Mouse (Mus musculus): ENCODE results near the gene Zglp1. TPM values are rescaled to one million over a fixed set of nuclear protein-coding genes. Genes with fewer than 3 reads are reported as not detected.

Zglp1 gene
- polyA plus RNA-seq, 1 experiment from 2014 or later, result 0.68 TPM

- H3K9me3 ChIP-seq, result no peaks in the 10 kb centered on the region
- 97% methylated on average over 9 of the region's 9 CpGs for WGBS
- H3K4me1 ChIP-seq (replicated peaks), result peaks cover 19% of the 10 kb centered on the region
- no peak overlapping the region for H3K4me3 ChIP-seq (replicated peaks)
- no peak overlapping the region for H3K4me2 ChIP-seq
- peaks cover 22% of the 10 kb centered on the region for H3K36me3 ChIP-seq
- H3K27me3 ChIP-seq, result no peaks in the 10 kb centered on the region
- no peak for ATAC-seq (ENCODE audit: insufficient number of reproducible peaks, insufficient read depth, low FRiP score, low TSS enrichment, low read depth)
- no peak overlapping the region for H3K27ac ChIP-seq
- no peak overlapping the region for H3K9ac ChIP-seq (replicated peaks)
These were observed 26.5 kb upstream of the Zglp1 start for GRCm38 (mm10) chr9:21093423-21093822.

GRCm38 (mm10) chr9:21091707-21092320 is 24.9 kb upstream of the Zglp1 start, which contains the start of the genes Gm38431 and Raver1:
Gene Gm38431, minus strand, starts transcription at chr9:21091997.
Gene Raver1, minus strand, starts transcription at chr9:21092008.
- under 1% methylated on average over 54 of the region's 54 CpGs for WGBS
- Histone ChIP-seq H3K9me3 (no peaks in the 10 kb centered on the region), H3K4me3 (replicated peaks) (peak within 1 kb of the TSS; percentile 60), H3K4me1 (replicated peaks) (peaks cover 19% of the 10 kb centered on the region), H3K9ac (replicated peaks) (peak within 1 kb of the TSS; percentile 83), H3K27ac (peak within 1 kb of the TSS; percentile 93), H3K4me2 (peak within 1 kb of the TSS; percentile 94), H3K27me3 (no peaks in the 10 kb centered on the region), H3K36me3 (peaks cover 38% of the 10 kb centered on the region)
- ATAC-seq (ENCODE audit: insufficient number of reproducible peaks, insufficient read depth, low FRiP score, low TSS enrichment, low read depth), result peak; percentile 98

GRCm38 (mm10) chr9:21090972-21091706 is 24.2 kb upstream of the Zglp1 start:
- Histone ChIP-seq H3K27me3 (no peaks in the 10 kb centered on the region), H3K27ac (peak overlapping the region; percentile 93), H3K9ac (replicated peaks) (peak overlapping the region; percentile 83), H3K36me3 (peaks cover 45% of the 10 kb centered on the region), H3K4me3 (replicated peaks) (peak overlapping the region; percentile 60), H3K4me1 (replicated peaks) (peaks cover 19% of the 10 kb centered on the region), H3K9me3 (no peaks in the 10 kb centered on the region), H3K4me2 (peak overlapping the region; percentile 94)
- peak; percentile 13 for ATAC-seq (ENCODE audit: insufficient number of reproducible peaks, insufficient read depth, low FRiP score, low TSS enrichment, low read depth)
- WGBS, result 4% methylated on average over 24 of the region's 24 CpGs

GRCm38 (mm10) chr9:21090537-21090936 is 23.6 kb upstream of the Zglp1 start:
- 0 out of 2 replicates have a peak overlapping the region, but pooled peaks have one; percentile 23 for H3K27ac ChIP-seq
- WGBS, result 81% methylated on average over 1 of the region's 1 CpGs
- H3K36me3 ChIP-seq, result peaks cover 51% of the 10 kb centered on the region
- ATAC-seq (ENCODE audit: insufficient number of reproducible peaks, insufficient read depth, low FRiP score, low TSS enrichment, low read depth), result no peak
- peaks cover 19% of the 10 kb centered on the region for H3K4me1 ChIP-seq (replicated peaks)
- H3K9ac ChIP-seq (replicated peaks), result peak overlapping the region; percentile 83
- H3K4me2 ChIP-seq, result peak overlapping the region; percentile 94
- H3K27me3 ChIP-seq, result no peaks in the 10 kb centered on the region
- H3K9me3 ChIP-seq, result no peaks in the 10 kb centered on the region
- H3K4me3 ChIP-seq (replicated peaks), result peak overlapping the region; percentile 60

DNA sequence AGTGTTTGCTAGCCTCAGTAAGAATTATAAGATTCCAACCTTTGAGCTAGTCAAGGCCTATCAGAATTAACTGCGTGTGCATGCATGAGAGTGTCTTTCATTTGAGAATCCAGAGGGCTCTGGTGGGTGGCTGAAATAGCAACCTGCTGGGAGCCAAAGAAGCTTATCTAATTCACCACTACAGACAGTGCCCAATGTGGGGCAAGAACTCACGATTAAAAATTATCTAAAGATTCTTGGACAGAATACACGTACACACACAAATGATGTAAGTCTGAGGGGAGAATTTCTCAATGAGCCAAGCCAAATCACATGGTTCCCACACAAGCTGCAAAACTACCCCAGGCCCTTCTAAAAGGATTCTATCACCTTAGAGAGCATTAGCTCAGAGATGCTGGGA is 16.4 kb upstream of the Zglp1 start:
- no peak overlapping the region for H3K4me3 ChIP-seq (replicated peaks)
- H3K4me1 ChIP-seq (replicated peaks), result no peaks in the 10 kb centered on the region
- WGBS, result 86% methylated on average over 3 of the region's 3 CpGs
- no peaks in the 10 kb centered on the region for H3K9me3 ChIP-seq
- no peak for ATAC-seq (ENCODE audit: insufficient number of reproducible peaks, insufficient read depth, low FRiP score, low TSS enrichment, low read depth)
- peaks cover 96% of the 10 kb centered on the region for H3K36me3 ChIP-seq
- no peak overlapping the region for H3K4me2 ChIP-seq
- no peaks in the 10 kb centered on the region for H3K27me3 ChIP-seq
- H3K27ac ChIP-seq, result no peak overlapping the region
- H3K9ac ChIP-seq (replicated peaks), result no peak overlapping the region

- H3K9ac ChIP-seq (replicated peaks), result no peak overlapping the region
- no peak for ATAC-seq (ENCODE audit: insufficient number of reproducible peaks, insufficient read depth, low FRiP score, low TSS enrichment, low read depth)
- WGBS, result 92% methylated on average over 9 of the region's 9 CpGs
- no peaks in the 10 kb centered on the region for H3K27me3 ChIP-seq
- H3K4me2 ChIP-seq, result no peak overlapping the region
- H3K36me3 ChIP-seq, result peaks cover 95% of the 10 kb centered on the region
- no peak overlapping the region for H3K4me3 ChIP-seq (replicated peaks)
- H3K4me1 ChIP-seq (replicated peaks), result no peaks in the 10 kb centered on the region
- H3K9me3 ChIP-seq, result no peaks in the 10 kb centered on the region
- no peak overlapping the region for H3K27ac ChIP-seq
These were observed 14.2 kb upstream of the Zglp1 start for GRCm38 (mm10) chr9:21081127-21081526.

DNA sequence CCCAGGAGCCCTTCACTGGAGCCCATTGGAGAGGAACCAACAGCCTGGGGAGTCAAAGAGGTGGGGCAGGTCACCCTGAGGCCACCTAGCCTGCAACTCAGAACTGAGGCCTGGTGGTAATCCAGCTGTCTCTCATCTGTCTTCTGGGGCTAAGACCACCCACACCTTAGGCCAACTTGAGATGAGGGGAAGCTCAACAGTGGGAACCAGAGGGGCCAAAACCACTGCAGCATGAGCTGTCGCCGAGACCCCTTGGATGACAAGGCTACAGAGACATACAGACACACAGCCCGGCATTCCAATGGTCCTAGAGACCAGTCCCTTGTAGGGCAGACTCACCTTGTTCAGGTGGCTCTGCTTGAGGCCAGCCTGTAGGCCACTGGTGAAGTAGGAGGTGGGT is 8.7 kb upstream of the Zglp1 start:
- no peak overlapping the region for H3K9ac ChIP-seq (replicated peaks)
- no peaks in the 10 kb centered on the region for H3K9me3 ChIP-seq
- no peak overlapping the region for H3K4me3 ChIP-seq (replicated peaks)
- peaks cover 78% of the 10 kb centered on the region for H3K36me3 ChIP-seq
- WGBS, result 87% methylated on average over 3 of the region's 3 CpGs
- H3K27me3 ChIP-seq, result no peaks in the 10 kb centered on the region
- H3K4me2 ChIP-seq, result no peak overlapping the region
- H3K27ac ChIP-seq, result no peak overlapping the region
- H3K4me1 ChIP-seq (replicated peaks), result peaks cover 9% of the 10 kb centered on the region
- ATAC-seq (ENCODE audit: insufficient number of reproducible peaks, insufficient read depth, low FRiP score, low TSS enrichment, low read depth), result no peak

DNA sequence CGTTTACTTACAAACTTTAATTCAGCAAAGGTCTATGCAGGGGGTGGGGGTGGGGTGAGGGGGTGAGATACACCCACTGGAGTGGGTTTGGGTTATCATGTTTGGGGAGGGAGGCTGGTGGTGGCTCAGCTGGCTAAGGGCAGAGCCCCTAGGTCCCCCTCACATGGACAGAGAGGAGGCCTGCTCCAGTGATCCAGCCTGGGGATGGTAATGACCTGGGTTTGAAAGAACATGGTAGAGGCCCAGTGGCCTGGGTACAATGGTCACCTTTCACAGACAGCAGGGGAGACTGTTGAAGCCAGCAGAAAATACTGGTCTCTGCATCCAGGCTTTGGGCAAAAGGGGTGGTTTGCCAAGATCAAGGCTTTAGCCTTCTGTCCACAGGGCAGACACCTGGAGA is 7.3 kb upstream of the Zglp1 start:
- Histone ChIP-seq H3K9me3 (no peaks in the 10 kb centered on the region), H3K4me2 (no peak overlapping the region), H3K27ac (0 out of 2 replicates have a peak overlapping the region, but pooled peaks have one; percentile 37), H3K27me3 (no peaks in the 10 kb centered on the region), H3K9ac (replicated peaks) (no peak overlapping the region), H3K4me3 (replicated peaks) (no peak overlapping the region), H3K36me3 (peaks cover 69% of the 10 kb centered on the region), H3K4me1 (replicated peaks) (peaks cover 9% of the 10 kb centered on the region)
- ATAC-seq (ENCODE audit: insufficient number of reproducible peaks, insufficient read depth, low FRiP score, low TSS enrichment, low read depth), result no peak
- 86% methylated on average over 1 of the region's 1 CpGs for WGBS

DNA sequence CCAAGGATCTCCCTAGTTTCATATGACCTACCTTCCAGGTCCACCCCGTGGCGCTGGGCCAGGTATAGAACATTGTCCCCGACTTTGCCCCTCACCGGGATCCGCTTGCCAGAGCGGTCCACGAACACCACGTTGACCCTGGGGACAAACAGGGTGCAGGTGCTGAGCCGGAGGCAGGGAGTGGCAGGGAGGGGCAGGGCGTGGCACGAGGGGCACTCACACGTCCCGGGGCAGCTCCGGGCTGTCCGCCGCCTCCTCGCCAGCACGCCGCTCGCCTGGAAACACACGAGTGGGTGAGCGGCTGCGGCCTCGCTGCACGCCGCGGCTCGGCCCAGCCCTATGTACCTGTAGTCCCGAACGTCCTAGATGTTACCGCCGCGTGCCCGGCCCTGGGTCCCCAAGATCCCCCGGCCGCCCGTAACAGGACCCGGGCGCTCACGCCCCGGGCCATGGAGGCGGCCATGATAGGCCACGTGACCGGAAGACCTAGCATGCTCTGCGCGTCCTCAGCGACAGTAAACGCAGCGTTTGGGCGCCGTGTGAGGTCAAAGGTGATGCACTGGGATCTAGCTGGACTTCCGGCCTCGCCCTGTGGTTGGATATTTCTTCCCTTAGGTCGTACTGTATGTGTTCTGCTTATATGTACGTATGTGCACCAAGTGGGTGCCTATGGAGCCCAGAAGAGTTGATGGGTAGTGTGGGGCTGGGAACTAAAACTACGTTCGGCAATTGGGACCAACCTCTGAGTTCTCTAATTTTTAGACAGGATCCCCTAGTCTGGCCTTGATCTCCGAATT is 6.3 kb upstream of the Zglp1 start, which contains the start of the genes Gm49373 and Fdx1l:
Gm49373 (minus strand) TSS at position 53 of the 797 bp plus-strand sequence.
Fdx1l (minus strand) TSS at position 571 of the 797 bp plus-strand sequence.
- H3K27me3 ChIP-seq, result no peaks in the 10 kb centered on the region
- 3% methylated on average over 57 of the region's 58 CpGs for WGBS
- peak within 1 kb of the TSS; percentile 88 for H3K9ac ChIP-seq (replicated peaks)
- peaks cover 60% of the 10 kb centered on the region for H3K36me3 ChIP-seq
- H3K27ac ChIP-seq, result peak within 1 kb of the TSS; percentile 62
- peaks cover 9% of the 10 kb centered on the region for H3K4me1 ChIP-seq (replicated peaks)
- H3K9me3 ChIP-seq, result no peaks in the 10 kb centered on the region
- H3K4me2 ChIP-seq, result peak within 1 kb of the TSS; percentile 80
- H3K4me3 ChIP-seq (replicated peaks), result peak within 1 kb of the TSS; percentile 87
- peak; percentile 88 for ATAC-seq (ENCODE audit: insufficient number of reproducible peaks, insufficient read depth, low FRiP score, low TSS enrichment, low read depth)

- no peaks in the 10 kb centered on the region for H3K27me3 ChIP-seq
- peak overlapping the region; percentile 87 for H3K4me3 ChIP-seq (replicated peaks)
- H3K9me3 ChIP-seq, result no peaks in the 10 kb centered on the region
- H3K36me3 ChIP-seq, result peaks cover 60% of the 10 kb centered on the region
- peaks cover 9% of the 10 kb centered on the region for H3K4me1 ChIP-seq (replicated peaks)
- 14% methylated on average over 4 of the region's 4 CpGs for WGBS
- 0 out of 2 replicates have a peak overlapping the region, but pooled peaks have one; percentile 29 for H3K27ac ChIP-seq
- no peak for ATAC-seq (ENCODE audit: insufficient number of reproducible peaks, insufficient read depth, low FRiP score, low TSS enrichment, low read depth)
- peak overlapping the region; percentile 88 for H3K9ac ChIP-seq (replicated peaks)
- peak overlapping the region; percentile 80 for H3K4me2 ChIP-seq
These were observed 5.7 kb upstream of the Zglp1 start for GRCm38 (mm10) chr9:21072641-21073040.

DNA sequence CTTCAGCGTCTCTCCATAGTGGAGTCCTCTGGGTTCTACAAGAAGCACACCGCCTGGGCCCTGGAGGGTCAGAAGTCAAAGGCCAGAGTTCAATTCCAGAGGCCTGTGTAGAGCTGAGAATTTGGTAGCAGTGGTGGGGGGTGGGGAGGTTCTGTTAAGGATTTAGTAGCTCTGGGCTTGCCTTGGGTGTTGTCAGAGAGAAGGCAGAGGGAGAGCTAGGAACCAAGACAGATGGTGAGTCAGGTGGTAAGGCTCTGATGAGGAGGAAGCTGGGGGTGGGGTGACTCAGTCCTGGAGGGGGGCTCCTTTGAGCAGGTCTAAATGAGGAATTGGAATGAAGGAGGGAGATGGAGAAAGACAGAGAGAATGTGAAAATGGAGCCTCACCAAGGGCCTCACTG is 4.0 kb downstream of the Zglp1 start:
- Histone ChIP-seq H3K9me3 (no peaks in the 10 kb centered on the region), H3K4me2 (no peak overlapping the region), H3K36me3 (peaks cover 51% of the 10 kb centered on the region), H3K4me1 (replicated peaks) (no peaks in the 10 kb centered on the region), H3K9ac (replicated peaks) (no peak overlapping the region), H3K27ac (no peak overlapping the region), H3K27me3 (no peaks in the 10 kb centered on the region), H3K4me3 (replicated peaks) (no peak overlapping the region)
- WGBS, result 79% methylated on average over 2 of the region's 2 CpGs
- no peak for ATAC-seq (ENCODE audit: insufficient number of reproducible peaks, insufficient read depth, low FRiP score, low TSS enrichment, low read depth)

All from limb, embryonic 12.5 days (tissue).